Mouse (Mus musculus): ENCODE measurements at regions not wholly inside any gene's neighbourhood (a gene's known extent, or its start where the extent isn't known, plus 50 kb on each side); places are given as distances from the start of the nearest gene placed in this dataset.
A peak's percentile ranks its signal among the peaks of the same experiment; 100 is the strongest.

DNA sequence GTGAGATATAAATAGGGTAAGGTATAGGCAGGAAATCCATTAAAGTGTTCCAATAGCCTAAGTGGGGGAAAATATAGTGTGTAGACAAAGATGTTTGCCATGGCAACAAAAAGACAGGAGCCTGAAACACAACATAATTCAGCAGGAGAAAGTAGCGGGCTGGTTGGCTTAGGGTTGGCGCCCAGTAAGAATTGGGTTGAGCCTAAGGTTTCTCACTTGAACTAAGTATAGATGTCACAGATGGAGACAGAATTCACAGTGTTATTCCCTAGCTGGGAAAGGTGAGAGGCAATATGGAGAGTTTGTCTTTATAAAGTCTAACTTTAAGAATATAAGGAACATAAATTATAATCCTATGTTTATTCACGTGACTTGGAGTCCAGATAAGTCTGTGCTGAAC is 64.8 kb upstream of the Ogfrl1 start:
- no peak for DNase-seq

DNA sequence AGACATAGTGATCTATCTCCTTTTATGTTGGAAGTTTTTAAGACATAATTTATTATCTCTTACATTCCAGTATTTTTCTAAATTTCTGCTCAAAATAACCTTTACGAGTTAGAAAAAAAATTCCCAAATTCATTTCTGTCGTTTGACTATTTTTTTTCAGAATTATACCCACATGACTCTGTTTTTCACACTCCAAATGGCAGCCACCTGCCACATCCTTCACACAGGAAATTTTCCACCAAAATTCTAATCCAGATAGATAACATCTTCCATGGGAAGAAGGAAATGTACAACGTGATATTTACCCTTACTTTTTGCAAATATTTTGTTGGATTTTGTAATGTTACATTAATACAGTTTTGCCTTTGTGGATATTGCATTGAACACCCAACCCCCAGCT is 66.5 kb upstream of the Ogfrl1 start:
- no peak for DNase-seq

DNA sequence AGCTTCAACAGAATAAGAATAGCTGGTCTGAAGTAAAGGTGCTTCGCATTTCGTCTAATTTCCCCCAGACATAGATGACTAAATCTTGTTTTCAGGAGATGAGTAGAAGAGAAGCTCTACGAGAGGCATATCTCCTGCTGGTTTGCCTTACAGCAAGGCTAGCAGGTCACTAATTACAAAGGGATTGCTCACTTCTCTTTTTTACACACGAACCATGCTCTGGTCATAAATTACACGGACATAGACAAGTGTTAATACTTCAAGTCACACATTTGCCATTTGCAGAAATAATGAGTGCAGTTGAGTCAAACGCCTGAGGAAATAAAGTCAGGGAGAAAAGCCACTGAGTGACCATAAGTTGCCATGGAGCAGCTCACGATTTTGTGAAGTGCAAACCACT is 68.8 kb upstream of the Ogfrl1 start:
- DNase-seq = no peak

DNA sequence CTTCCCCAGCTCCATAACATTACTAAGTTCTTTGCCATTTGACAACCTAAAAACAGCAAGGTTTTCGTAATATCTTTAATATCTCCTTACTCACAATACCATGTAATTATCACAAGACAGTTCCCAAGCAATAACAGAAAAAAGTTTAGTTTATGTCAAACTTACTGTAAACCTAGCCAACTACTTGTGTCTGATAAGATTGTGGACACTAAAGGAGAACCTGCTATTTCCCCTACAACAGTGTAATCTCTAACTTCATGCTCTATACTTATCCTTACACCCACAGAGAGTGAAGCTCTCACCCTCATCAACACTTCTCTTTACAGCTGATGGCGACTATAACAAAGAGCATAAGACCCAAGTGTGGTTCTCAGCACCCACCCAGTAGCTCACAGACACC is 69.8 kb upstream of the Ogfrl1 start:
- DNase-seq = no peak

DNA sequence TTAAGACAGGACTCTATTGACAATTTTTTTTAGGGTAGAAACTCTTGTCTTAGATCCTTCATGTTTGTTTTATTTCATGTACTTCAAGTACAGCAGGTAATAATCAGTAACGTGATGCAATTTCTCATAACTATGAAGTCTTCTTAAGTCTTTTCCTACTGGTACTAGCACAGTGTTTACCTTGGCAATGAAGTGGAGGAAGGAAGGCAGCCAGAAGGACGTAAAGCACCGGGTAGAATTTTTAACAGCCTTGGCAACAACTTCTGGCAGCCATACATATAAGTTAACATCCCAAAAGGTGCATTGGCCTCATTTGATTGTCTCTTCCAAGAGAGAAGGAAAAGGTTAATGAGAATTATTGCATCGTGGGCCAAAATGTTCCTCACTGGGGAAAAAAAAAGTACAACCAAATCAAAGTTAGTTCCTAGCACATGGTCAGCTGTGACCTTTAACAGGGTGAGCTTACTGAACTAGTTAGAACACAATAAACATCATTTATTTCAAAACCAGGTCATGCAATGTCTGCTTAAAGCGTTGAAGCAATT is 83.3 kb upstream of the Ogfrl1 start:
- DNase-seq = no peak

DNA sequence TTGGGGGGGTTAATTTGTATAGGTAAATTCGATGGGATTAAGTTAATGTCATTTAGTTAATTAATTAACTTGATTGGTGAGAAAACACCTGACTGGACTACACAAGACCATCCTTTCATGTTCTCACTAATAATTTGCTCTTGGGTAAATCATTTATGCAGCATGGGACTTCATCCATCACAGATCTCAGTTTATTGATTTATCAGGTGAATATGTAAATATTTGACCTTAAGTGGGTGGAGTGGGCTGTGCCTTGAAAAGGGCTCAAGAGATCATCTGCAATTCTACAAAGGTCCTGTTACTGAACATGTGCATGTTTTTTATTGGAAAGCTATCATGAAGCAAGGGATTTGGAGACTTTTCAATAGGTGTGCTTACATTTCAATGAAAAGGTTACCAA is 87.0 kb upstream of the Ogfrl1 start:
- DNase-seq = no peak

DNA sequence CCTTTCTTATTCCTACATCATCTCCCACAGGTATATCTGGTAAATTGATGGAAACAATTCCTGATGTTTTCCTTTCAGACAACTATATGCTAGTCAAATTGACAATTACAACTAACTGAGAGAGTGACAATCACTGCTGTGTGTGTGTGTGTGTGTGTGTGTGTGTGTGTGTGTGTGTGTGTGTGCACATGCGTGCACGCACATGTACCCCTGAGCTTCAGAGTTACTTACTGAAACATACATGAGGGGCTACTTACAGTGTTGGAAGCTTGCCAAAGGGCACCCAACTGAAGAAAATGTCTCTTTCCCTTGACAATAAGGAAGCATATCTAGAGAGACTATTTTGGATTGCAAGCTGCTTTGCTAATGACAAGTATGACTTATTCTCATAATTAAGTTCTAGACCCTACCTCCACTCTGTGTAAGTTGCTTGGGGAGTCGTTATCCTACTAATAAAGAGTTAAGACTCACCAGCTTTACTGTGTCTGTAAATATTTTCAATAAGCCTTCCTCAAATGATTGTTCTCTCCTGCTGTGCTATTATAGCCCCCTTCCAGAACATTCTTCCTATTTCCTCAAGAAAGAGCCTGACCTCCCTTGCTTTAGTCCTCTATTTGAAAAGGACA is 87.7 kb upstream of the Ogfrl1 start:
- DNase-seq = no peak

DNA sequence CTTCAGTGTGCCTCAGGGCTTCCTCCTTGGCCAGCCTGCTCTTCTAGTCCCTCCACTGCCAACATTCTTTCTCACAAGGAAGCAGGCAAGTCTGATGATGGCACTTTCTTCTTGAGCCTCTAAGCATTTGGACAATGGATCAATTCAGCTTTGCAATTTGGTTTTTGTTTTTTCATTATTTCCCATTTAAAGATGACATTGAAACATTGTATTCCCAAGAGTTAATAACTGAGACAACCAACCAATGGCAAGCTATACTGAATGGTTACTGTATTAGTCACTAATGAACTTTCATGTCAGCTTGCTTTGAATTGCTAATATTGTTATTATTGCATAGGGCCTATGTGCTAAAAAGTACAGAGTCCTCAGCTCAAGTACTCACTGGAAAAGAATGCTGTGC is 89.5 kb upstream of the Ogfrl1 start:
- DNase-seq = no peak

DNA sequence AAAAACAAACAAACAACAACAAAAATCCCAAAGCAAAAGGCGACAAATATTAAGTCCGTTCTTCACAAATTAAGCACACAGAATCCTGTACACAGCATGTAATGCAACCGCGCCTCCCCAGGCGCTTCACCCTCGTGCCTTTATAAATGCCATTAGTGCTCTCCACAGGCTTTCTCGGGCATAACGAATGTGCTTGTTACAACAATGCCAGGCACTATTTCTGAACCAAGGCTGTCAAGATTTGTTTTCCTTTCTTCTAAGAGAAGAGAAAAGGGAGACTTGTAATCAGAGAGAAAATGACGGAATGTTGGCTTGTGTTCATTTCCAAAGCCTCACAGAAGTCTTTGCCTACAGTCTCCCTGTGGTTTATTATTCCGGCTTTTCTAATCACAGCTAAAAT is 93.1 kb upstream of the Ogfrl1 start:
- peak; percentile 56 for DNase-seq

DNA sequence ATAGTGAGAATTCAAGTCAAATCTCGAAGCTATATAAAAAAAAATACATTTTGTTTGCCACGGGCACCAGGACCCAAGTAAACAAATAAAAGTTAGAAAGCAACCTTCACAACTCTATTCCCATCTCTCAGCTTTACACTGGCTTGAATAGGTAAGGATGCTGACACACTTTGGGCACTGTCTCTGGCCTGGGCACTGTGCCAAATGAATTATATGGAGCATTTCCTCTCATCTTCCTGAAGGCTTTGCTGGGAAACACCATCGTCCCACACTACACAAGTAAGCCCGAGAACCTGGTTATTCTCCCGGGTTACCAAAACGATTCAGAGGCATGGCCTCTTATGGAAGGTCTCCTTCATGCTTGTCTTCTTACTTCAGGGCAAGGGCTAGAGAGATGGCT is 93.5 kb upstream of the Ogfrl1 start:
- peak; percentile 74 for DNase-seq

DNA sequence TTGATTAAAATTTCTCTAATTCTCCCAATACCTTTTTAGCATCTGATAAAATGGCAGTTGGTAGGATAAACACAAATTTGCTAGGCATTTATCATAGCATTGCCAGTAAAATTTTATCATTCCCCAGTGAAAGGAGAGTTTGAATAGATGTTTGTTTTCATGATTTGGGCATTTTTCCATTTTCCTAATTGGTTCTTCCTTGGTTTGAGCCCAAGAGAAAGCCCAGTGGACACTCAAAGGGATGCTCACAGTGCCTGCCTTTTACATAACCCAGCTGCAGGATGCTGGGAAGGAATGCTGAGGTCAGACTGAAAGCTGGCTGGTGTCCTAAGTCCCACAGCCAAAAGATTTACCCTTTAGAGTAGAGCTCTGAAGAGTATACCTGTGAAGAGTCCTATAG is 95.4 kb upstream of the Ogfrl1 start:
- no peak for DNase-seq

DNA sequence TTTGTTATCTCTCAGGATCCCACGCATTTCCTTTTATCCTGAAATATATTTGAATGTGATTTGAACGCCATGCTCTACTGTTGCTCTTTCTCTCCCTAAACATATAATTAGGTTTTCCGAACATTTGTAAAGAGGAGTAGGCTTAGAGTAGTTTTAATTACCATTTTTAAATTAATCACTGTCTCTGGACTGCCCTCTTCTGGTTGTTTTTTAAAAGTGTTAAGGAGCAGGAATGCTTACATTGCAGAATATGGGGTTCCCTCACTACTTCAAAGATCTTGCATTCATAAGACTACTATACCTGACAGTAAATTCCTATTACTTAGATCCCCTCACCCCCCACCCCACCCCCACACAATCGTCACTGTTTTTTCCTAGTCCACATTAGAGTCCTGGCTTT is 97.8 kb upstream of the Ogfrl1 start:
- no peak for DNase-seq

DNA sequence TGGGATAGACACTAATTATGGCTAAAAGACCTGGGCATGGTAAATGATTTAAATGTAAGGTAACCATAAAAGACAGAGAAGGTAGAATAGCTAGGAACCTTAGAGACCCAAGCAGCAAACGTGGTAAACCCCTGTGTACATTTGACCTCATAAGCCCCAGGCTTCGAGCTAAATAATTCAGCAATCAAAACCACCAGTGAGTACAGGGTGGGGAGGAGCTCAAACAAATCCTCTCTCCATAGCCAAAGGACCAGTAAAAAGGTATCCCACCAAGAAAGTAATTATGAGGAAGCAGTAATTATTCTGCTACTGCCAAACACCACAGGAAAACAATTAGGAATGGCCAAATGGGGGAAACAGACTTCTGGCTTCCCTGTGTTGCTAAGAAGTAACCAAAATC is 122.5 kb upstream of the Ogfrl1 start:
- DNase-seq = no peak

DNA sequence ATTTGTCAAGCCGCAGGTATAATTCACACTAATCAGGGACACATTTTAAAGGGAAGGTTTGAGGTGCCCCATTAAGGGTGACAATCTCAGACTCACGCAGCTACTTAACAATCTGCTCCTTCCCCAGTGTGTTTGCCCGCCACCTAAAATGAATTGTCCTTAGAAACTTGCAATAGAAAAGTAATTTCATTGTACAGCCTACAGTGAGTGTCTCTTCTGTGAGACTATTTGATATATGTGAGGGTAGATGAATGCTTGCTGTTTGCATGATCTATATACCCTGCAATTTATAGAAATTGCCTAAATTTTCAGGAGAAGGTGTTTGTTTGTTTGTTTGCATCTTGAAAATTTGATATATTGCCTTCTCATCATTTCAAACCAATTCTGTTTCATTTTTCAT is 135.1 kb upstream of the Ogfrl1 start:
- DNase-seq = no peak

DNA sequence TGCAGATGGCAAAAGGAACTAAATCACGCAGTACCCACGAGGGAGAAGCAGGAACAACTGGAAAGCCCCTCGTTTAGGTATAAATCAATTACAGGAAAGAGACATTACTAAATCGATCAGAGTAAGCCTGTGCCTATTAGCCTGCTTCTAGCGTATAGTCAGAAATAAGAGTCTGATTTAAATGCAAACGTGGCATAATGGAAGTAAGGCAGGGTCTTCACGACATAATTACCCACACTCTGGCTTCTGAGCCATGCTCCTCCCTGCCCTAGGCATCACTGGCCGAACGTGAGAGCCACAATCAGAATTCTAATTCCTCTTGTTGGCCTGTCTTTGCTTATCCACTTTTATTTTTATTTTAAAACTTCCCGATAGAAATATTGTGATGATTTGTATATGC is 139.0 kb upstream of the Ogfrl1 start:
- DNase-seq = no peak

DNA sequence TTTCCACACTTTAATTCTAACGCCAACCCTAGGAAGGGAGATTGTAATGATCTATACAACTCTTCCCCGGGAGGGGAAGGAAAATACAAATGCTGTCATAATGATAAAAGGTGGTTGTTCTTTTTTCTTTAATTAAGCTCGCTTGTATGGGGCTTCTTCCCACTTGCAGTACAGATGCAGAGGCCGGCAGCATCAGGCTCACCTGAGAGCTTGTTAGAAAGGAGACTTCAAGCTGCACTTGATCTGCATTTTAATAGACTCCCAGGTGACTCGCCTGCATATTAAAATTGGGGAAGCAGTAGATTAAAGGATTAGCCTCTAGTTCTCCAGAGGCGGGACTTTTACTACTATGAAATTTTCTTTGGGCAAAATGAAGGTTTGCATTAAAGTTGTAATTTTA is 140.8 kb upstream of the Ogfrl1 start:
- DNase-seq = no peak

DNA sequence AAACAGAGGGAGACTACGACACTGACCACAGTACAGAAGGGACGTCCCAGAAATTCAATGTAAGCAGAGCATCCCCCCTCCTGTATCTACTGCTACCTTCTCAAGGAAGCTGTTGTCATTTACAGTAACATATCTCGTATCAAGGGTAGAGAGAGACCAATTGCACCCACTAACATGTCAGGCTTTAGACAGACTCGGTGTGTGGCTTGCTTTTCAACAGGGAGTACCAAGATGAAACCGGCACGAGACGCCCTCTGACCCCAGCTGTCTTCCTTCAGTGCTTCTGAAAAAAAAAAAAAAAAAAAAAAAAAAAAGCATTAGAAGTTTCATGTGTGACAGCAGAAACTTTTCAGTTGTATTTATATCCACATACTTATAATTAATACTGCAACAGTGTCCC is 143.0 kb upstream of the Ogfrl1 start:
- no peak for DNase-seq

DNA sequence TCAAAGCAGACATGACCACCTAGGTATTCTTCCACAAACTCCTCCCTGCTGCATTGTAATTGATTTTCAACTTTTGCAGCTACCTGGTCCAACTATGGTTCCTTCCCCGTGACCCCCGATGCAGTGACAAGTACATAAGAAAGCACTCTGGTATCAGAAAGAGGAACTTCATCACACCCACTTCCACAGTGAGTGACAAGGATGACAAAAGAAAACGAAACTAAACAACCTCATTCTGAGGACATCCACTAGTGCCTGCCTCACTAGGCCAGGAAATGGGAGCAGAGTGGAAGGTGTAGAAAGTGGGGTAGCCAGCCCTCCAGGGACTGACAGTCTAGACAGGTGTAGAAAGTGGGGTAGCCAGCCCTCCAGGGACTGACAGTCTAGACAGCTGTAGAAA is 158.2 kb upstream of the Ogfrl1 start:
- no peak for DNase-seq

DNA sequence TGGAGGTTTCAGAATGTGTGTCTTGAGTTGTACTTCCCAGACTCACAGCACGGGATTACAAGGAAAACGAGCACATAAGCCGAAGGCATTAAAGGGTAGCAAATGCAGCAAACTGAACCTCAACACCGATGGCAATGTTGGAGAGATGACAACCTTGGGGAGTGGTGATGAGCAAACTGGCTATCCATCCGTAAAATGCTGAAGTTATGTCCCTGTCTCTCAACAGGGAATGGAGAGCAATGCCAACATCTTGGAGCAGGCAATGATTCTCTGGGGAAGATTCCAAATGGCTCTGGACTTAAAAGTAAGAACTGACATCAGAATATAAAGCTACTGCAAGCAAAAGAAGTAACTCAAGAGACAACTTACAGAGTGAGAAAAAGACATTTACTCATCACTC is 170.5 kb upstream of the Ogfrl1 start:
- DNase-seq = no peak

DNA sequence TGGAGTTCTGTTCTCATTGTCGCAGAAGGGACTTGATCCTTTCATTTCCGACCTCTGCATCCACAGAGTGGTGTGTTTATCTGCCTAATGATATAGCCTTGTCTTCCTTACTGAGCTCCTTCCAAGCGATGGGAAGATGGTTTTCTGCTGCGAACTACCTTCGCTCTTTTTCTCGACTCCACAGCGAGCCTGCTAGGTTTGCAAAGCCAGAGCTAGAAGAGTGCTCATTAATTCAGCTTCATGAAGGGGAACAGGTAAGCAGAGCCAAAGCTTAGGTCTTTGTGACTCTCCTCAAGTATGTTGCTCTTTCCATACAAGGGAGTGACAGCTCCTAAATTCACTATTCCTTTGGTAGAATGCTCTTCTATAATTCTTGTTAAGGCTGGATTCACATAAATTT is 176.9 kb upstream of the Ogfrl1 start:
- DNase-seq = no peak

DNA sequence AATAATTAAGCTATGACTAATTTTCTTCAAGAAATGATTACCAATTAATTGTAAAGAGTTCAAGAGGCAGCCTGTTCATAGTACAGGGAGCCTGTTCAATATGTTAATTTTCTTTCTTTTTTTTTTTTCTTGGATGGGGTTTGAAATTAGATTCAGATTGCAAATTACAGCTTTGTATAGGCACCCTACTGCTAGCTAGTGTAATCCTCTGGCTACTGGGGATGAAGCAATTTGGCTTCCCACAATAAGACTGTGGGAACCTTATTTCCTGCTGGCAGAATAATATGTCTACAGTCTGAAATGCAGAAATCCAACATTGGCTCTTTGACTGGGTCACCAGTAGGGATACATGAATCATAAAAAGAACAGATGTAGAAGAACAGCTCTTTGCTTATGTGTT is 177.4 kb upstream of the Ogfrl1 start:
- no peak for DNase-seq

DNA sequence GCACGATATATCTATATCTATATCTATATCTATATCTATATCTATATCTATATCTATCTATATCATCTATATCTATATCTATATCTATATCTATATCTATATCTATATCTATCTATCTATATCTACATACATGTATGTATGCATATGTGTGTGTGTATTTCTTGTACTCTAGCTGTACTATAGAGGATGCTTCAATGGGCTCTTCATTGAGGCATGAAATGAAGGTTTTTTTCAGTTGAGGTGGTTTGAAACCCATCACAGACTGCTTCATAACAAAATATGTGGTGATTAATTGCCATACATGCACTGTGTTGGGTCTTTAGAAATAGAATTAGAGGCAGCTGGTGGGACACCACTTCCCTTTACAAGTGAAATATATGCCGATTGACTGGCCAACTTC is 177.9 kb upstream of the Ogfrl1 start:
- DNase-seq = no peak

DNA sequence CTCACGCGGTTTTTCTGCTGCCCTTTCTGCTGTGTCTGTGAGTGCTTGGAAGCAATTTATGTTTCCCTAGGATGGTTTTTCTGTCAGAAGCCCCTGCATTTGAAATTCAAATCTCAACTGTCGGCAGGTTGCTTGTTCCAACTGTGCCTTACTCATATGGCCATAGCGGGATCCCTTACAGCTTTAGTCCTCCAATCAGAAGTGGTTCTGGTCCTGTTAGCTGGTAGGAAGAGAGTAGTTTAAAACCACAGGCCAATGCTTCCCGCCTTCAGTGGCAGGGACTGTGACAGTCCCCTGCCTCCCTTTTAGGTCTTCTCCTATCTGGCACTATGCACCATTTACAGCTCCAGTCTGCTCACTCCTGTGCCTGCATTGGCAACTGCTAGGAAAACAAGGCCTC is 178.6 kb upstream of the Ogfrl1 start:
- DNase-seq = no peak

DNA sequence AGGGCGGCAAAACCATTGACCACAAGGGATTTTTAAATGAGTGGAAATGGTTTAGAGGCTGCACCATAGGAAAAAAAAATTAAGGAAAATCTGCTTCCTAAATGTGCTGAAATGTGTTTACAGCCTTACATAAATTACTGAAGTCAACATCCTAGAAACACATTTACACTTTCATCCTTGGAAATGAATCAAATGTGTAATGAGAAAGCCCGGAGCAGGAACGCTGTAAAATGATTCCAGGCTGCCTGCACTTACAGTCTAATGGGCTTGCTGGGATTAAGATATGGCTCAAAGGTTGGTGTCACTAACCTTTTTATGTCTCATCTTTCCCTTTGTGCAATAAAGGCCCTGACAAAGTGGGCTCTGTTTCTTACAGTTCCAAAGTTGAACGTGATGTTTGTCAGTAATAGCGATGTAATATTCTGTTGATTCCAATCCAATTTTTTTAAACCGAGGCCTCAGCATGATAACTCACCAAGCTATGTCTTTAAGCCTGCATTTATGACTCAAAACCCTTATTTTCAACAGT is 172.1 kb upstream of the B3gat2 start:
- DNase-seq = no peak

DNA sequence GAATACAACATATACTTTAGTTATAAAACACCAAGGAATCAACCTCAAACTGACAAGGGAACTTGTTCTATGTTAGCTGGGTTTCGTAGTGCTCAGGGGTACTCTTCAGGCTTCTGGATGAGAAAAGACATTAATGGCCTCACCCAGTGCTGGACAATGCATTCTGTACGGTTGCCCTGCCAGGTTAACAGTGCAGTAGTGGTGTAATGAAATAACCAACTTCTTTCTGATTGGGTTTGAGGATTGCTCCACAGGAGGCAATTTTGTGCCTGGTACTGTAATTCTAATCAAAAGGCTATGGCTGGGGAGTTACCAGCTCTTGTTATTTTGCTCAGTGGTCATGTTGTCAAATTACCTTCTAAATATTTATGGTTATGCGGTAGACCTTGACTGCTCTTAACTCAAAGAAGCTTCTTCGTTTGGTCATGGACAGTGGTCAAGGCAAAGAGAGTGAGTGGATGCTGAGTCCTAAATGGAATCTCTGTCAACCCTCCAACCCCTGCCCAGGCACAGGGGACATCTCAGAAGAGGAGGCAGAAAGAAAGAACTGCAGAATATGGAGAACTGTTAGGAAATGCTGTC is 158.8 kb upstream of the B3gat2 start:
- no peak for DNase-seq
